Mouse (Mus musculus) adrenal gland (tissue): ENCODE data around the gene Strip1.

Source experiments
- intact Hi-C: fragments of 180-260 bp; cut with DNase I; formaldehyde crosslinking; loops from one replicate; pipeline ENCODE4 v1.15.1; 2025

The Strip1 gene

GRCm38 (mm10) chr3:107629411-107629810 is 2.1 kb downstream of the Strip1 start:
- intact Hi-C loops, result no loop called here

DNA sequence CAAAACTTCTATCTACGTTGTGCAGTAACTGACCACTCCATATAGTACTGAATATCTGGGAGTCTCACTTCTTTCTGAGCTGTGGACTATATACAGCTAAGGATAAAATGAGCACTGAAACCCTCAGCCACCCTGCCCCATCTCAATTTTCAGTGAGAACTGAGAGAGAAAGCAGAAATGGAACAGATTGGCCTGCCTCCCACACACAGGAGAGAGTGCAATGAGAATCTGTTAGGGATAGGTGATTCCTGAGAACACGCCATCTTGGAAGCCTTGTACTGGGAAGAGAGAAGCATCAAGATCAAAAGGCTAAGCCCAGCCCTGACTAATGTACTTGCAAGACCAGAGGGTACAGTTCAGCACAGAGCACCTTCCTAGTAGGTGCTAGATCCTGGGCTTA is 2.9 kb downstream of the Strip1 start:
- intact Hi-C loops, result no loop called here

DNA sequence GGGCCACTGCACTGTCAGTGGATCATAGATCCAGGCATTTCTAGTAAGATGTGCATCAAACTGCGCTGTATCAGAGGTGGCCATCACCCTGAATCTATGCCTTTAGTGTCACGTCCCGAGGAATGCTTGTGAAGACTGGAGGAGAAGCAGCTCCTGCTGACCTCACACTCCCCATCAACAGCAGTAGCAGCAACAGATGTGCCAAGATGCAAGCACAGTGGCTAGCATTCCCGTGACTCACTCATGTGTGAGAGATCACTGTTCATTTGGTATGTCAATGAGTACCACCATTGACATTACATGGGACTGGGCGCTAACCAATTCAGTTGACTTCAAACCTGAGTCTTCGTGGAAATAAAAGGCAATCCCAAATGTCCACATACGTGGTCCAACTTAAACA is 3.9 kb downstream of the Strip1 start:
- intact Hi-C loops, result no loop called here

DNA sequence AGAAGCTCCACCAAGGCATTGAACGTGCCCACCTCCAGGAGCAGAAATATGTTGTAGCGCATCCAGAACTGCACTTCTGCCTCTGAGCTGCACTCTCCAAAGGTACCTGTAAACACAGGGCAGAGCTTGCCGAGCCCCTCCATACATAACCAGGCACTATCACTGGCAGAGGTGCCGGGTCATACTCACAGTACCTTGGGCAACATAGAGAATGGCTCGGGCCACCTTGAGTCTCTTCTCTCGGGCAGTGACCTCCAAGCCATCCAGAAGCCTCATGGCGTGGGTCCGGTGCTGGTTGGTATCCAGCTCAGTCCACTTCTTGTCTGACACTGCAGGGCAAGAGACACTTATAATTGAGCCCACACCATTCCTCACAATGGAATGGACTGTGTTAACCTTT is 4.7 kb downstream of the Strip1 start:
- intact Hi-C loops, result no loop called here

DNA sequence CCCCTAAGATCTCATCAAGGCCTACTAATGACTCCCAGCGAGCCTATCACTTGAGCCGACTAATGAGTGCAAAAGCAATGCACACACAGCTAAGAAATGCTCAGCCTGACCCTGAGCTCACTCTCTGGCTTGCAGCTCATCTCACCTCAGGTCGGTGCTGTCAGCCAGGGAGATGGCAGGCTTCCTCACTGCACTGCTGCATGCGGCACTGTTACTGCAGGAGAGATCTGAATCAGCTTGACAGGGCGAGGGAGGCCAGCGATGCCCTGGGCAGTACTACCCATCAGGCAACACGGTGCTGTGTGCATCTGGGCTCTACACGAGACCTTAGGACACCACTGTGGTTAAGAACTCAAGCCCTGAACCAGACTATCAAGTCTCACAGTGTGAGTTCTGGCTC is 6.0 kb downstream of the Strip1 start:
- intact Hi-C loops, result no loop called here

DNA sequence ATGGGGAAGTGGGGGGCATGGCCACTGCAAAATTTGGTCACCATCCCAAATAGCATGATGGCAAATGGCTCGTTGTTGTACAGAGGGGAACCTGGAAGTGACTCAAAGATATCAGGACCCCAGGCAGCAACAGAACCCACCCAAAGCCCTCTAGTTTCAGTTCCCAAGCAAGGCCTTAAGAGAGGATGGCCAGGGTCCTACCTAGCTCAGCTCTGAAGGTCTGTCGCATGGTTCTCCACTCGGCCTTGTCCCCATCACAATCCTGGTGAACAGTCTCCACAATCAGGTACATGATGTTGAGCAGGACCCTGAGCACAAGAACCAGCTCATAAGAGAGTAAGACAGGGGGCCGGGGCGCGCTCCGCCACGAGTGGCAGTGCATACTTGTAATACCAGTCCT is 7.1 kb downstream of the Strip1 start:
- intact Hi-C loops, result no loop called here

GRCm38 (mm10) chr3:107622537-107622936 is 9.0 kb downstream of the Strip1 start:
- intact Hi-C loops, result no loop called here

DNA sequence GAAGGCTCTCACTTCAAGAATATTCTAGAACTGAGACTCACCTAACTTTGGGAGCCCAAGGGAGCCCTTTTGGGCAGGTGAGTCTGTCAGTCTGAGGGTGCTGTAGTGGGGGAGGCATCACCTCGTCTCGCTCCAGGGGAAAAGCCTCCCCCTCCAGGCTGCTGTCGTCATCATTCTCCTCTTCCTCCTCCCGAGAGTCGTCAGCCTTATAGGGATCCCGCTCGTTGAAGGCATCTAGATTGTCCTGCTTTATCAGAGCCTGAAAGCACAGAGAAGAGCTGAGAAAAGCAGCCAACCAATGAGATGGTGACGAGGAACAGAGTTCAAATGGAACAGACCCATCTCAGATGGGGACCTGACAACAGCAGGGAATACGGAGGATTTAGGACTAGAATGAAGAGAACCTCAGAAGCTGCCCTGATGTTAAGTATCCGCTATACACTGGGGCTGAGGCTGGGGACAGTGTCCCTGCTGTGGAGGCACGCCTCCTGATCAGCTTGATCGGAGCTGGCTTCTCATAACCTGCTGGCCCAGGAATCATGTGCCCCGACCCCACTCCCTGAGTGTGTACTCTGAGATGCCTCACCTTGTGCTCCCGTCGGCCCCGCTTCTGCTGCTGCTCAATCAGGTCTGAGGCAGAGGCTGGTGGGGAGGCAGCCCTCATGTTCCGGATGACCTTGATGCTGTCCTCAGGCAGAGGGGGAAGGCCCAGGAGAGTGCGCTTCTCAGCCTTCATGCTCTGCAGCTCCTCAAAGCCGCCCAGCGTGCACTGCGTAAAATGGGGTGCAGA is 10.0 kb downstream of the Strip1 start:
- intact Hi-C loops, result no loop called here

DNA sequence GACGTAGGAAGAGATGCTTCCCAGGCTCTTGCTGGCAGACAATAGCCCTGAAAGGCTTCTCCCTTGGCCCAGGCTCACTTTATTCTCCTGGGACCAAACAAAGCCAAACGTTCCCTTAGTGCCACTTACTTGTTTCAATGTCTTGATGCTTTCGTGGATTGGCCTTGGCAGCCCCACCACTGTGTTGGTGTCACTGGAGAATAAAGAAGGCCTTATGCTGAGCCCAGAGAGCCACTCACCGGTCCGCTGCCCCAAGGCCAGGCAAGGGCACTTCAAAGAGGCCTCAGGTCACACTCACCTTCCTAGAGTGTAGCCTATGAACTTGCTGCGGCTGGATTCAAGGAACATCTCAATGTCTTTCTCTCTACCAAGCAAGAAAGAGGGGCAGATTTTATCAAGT is 11.6 kb downstream of the Strip1 start:
- intact Hi-C loops, result no loop called here

GRCm38 (mm10) chr3:107617800-107618199 is 13.7 kb downstream of the Strip1 start:
- intact Hi-C loops, result no loop called here

GRCm38 (mm10) chr3:107612902-107613525 is 18.5 kb downstream of the Strip1 start:
- intact Hi-C loops, result loop anchor here (5.0 kb wide), 1 partner anchor 51 kb away; no protein-coding TSS in a partner anchor

DNA sequence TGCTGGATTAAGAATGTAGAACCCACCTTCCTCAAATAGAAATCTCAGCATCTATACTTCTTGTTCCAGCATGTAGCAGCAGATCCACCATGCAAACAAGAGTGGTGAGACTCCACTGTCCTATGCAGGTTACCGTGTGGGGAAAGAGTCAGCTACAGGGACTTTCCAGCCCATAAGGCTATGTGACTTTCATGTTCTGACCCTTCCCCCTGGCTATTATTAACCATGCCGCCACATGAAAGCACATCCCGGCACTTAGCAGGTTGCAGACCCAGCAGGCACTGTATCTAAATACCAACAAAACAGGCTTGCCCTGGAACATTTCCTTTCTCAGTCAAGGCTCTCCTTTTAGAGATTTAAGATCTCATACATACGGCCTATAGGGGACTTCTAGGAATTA is 20.1 kb downstream of the Strip1 start:
- intact Hi-C loops, result loop anchor here (5.0 kb wide), 1 partner anchor 49 kb away; no protein-coding TSS in a partner anchor

DNA sequence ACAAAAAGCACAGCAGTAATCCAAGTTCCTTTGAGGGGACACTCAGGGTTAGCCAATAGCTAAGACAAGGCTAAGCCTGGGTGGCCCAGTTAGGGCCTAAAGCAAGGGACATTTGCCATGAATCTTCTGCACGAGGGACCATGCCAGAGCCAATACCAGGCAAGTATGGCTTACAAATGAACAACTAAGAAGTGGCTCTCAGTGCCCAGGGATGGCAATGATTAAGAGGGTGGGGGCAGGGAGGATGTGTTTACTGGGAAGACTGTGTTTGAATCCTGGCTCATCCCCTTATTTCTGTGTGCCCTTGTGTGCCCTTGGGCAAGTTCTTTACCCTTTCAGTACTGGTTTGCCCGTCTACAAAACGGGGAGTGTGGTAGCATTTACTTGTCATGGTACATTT is 22.1 kb downstream of the Strip1 start:
- intact Hi-C loops, result no loop called here

DNA sequence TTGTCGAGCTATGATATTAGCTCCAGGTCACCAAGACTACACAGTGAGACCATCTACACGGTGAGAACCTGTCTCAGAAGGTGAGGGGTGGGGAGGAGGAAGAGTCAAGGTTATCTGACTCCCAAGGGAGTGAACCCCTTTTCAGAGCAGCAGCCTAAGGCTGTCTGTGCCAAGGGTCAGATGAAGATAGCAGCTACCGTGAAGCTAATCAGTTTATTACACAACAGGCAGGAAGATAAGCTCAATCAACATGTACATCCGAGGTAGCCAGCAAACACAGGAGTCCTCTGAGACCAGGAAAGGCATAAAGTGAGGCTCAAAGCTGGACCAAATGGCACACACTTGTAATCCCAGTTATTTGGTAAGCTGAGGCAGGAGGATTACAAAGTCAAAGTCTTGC is 22.7 kb downstream of the Strip1 start:
- intact Hi-C loops, result no loop called here

DNA sequence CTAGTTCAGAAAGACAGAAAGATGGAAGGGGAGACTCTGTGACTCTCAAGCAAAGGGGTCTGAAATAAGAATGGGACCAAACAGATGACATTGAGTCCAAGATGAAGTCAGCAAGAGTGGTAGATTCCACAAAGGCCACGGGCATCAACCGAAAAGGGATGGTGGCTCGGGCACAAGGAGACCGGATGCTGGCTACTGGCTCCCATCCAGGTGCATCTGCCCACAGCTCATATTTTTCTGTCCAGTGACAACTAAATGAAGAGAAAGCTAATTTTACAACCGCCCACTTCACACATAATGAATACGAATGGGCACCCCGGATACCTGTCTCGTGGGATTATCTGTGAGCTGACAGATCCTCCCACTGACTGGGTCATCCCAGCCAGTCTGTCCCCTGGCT is 24.3 kb downstream of the Strip1 start:
- intact Hi-C loops, result no loop called here

- intact Hi-C loops, result no loop called here
Measured at GRCm38 (mm10) chr3:107605304-107605703, 26.2 kb downstream of the Strip1 start.

DNA sequence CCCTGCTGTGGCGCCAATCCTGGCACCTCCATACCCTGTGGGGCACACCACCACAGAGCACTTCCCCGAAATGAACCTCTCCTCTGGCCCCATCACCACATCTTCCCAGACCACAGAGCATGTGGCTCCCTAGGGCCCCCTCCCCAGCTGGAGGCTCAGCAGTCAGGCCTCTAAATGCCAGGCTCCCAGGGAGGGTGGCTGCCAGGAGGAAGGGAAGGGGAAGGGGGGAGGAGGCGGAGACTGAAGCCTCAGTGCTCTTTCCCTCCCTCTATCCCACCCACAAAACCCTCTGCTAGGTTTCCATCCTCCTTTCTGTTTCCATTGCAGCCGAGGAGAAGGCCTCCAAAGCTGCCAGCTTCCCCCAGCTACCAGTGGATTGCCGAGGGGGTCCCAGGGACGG is 31.4 kb downstream of the Strip1 start:
- intact Hi-C loops, result no loop called here

DNA sequence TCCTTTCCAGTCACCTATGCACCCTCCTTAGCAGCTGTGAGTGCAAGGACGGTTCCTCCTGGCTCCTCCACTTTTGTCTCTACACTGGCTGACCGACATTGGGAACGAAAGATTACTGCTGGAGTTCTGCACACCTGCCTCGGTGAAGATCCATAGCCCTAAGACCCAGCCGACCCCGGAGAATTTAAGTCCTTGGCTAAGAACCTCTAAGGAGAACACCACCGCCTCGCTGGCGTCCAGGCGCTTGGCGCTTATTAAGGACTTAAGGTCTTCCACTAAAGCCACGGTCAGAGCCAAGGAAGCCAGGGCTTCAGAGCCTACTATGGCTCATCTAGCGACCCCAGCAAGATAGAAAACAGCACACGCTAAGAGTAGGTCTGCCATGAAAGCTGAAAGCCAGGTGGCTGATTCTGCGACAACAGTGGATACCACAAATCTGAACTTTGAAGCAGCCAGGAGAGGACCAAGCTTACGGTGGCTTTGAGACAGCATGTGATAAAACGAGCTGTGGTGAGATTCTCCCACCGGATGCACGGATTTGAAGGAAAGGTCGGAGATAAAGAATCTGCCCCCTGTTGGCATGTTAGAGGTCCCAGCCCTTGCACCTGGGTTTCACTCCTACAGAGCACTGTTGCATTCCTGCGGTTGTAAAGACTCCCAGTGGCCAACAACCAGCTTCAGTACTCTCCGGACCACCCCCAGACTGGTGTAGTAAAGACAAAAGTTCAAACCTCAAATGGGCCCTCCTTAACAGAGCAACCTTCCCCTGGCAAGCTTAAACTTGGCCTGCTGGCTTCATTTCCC is 33.7 kb downstream of the Strip1 start:
- intact Hi-C loops, result no loop called here

- intact Hi-C loops, result no loop called here
Measured at GRCm38 (mm10) chr3:107597134-107597533, 34.4 kb downstream of the Strip1 start.

GRCm38 (mm10) chr3:107596559-107596958 is 34.9 kb downstream of the Strip1 start:
- intact Hi-C loops, result no loop called here

DNA sequence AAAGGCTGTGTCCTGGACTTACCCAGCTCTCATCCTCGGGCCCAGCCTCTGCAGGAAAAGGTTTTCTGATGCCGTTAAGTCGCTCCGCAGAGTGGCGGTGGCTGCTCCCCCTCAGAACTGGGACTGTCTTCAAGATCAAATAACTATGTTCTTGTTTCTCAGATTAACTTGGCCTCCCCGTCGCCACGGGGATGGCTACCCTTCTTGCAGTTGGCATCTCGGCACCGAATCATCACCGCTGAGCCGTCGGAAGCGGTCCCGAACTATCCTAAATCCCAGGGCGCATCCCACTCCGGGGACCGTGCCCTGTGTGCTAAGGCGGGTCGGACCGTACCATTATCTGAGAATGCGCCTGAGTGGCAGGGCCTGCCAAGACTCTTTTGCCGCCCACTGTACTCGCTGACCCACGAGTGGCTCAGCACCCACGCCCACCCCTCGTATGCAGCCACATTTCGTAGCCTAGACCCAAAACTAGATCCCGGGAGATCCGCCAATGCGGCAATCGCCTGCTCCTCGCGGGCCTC is 35.5 kb downstream of the Strip1 start:
- intact Hi-C loops, result no loop called here
